ENCODE assay signal across 22 mouse cellular contexts in the genomic region with DNA sequence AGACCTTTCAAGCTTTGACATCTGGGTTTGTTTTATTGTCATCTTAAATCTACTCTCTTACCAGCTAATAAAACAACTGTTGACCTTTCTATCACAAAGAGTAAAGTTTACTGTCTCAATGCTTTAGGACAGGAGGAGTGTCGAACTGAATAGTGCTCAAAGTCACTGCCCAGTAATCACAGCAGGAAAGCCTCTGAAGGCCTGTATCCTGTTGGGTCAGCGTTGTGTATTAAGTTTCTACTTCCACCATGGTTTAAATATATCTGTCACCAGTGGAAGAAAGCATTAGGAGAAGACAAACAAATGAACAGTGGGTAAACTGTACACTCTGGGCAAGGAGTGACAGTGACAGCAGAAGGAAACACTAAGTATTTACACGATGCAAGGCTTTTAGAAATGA.
"Had no signal": no experiment of that assay in that cellular context is flagged by ENCODE, and none has a peak within 500 bp of the region (broad histone marks: within the 10 kb centered on the region; RNA-seq: fewer than 3 reads in every experiment).

No protein-coding gene starts in this region.

- H3K27me3 ChIP-seq: hindbrain, embryonic 13.5 days; intestine, embryonic 15.5 days; limb, embryonic 12.5 days; limb, embryonic 15.5 days; megakaryocyte, embryonic 14.5 days; midbrain, embryonic 13.5 days; neural tube, embryonic 13.5 days; stomach, embryonic 15.5 days had no signal

- H3K27ac ChIP-seq: hindbrain, embryonic 13.5 days; intestine, embryonic 15.5 days; limb, embryonic 12.5 days; limb, embryonic 15.5 days; liver, embryonic 14.5 days; midbrain, embryonic 10.5 days; midbrain, embryonic 13.5 days; neural tube, embryonic 13.5 days; stomach, embryonic 15.5 days had no signal

- ATAC-seq: hindbrain, embryonic 16.5 days; intestine, embryonic 15.5 days; liver, postnatal 0 days; midbrain, embryonic 13.5 days; midbrain, embryonic 16.5 days had no signal

- H3K4me2 ChIP-seq: hindbrain, embryonic 13.5 days; intestine, embryonic 15.5 days; limb, embryonic 12.5 days; limb, embryonic 15.5 days; liver, embryonic 11.5 days; midbrain, embryonic 13.5 days; neural tube, embryonic 13.5 days; stomach, embryonic 15.5 days had no signal

- H3K9ac ChIP-seq: hindbrain, embryonic 13.5 days; intestine, embryonic 15.5 days; limb, embryonic 12.5 days; limb, embryonic 15.5 days; liver, embryonic 14.5 days; liver, postnatal 0 days; midbrain, embryonic 13.5 days; neural tube, embryonic 13.5 days; stomach, embryonic 15.5 days had no signal

- DNase-seq: kidney, adult 11 months; kidney, postnatal 25 days; left cerebral cortex, postnatal 4 days; liver, postnatal 0 days; retina, postnatal 1 day; right cerebral cortex, postnatal 25 days; spleen, adult 18-20 months; thymus, postnatal 25 days had no signal

- H3K9me3 ChIP-seq: hindbrain, embryonic 13.5 days; intestine, embryonic 15.5 days; limb, embryonic 12.5 days; limb, embryonic 15.5 days; megakaryocyte, embryonic 14.5 days; midbrain, embryonic 10.5 days; midbrain, embryonic 13.5 days; neural tube, embryonic 13.5 days; stomach, embryonic 15.5 days had no signal

- H3K4me1 ChIP-seq: hindbrain, embryonic 13.5 days; midbrain, embryonic 10.5 days; midbrain, embryonic 13.5 days; neural tube, embryonic 13.5 days had no signal

- H3K4me3 ChIP-seq: hindbrain, embryonic 13.5 days; intestine, embryonic 15.5 days; limb, embryonic 12.5 days; limb, embryonic 15.5 days; megakaryocyte, embryonic 14.5 days; midbrain, embryonic 10.5 days; midbrain, embryonic 13.5 days; myocyte; neural tube, embryonic 13.5 days; stomach, embryonic 15.5 days had no signal
